In the genomic region with DNA sequence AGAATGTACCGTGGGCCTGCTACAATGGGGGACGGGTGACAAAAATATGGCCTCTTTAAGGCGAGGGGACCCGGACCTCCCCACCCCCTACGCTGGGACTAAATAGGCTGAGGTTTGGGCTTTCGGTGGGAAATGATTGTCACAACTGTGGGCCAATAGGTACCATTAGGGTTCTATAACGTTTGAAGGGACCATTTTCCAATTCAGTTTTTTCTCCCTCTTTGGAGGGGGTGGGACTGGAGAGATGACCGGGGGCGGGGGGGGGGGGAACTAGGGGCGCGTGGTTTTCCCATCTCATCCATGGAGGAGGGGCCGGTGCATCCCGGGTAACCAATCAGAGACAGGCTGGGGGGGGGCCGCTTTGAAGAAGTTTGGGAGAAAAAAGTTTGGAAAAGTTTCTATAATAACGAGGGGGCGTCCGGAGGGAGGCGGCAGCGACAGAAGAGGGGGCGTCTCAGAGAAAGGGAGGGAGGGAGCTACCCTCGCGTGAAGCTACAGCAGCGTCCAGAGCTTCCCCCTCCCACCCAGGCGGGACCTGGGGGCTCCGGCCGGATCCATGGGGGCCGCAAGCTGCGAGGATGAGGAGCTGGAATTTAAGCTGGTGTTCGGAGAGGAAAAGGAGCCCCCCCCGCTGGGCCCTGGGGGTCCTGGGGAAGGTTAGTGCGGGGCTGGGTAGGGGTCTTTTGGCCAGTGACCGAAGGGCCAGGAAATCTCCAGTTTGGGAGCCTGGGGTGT, we compare ENCODE assay signal across 9 mouse cellular contexts. TPM values are rescaled to one million over a fixed set of nuclear protein-coding genes. Genes with fewer than 3 reads are reported as not detected.
DNase-seq lines count a peak whose midpoint lies in the region; ATAC-seq and TF ChIP-seq lines count a peak whose summit lies in the region.
"Had no signal": no experiment of that assay in that cellular context is flagged by ENCODE, and none has a peak within 500 bp of the region (broad histone marks: within the 10 kb centered on the region; RNA-seq: fewer than 3 reads in every experiment).

No protein-coding gene starts in this region.

- TF ChIP-seq CTCF in thymus, adult 2 months (IDR thresholded peaks at IDR 0.05; ENCODE audit: borderline replicate concordance, control insufficient read depth, extremely low read depth, insufficient read depth, low read length, poor library complexity) = no peak

- H3K4me3 ChIP-seq in forebrain, embryonic 15.5 days = peak overlapping the region; percentile 59
- H3K4me3 ChIP-seq in hindbrain, embryonic 12.5 days = peak overlapping the region; percentile 62
- H3K4me3 ChIP-seq in liver, embryonic 13.5 days (replicated peaks) = peak overlapping the region; percentile 61
- H3K4me3 ChIP-seq in neural tube, embryonic 14.5 days (ENCODE audit: low read depth, low read length) = peak overlapping the region; percentile 50
- no peak overlapping the region for H3K4me3 ChIP-seq in thymus, adult 2 months (ENCODE audit: control insufficient read depth, insufficient read depth, low read length)

- under 1% methylated on average over 30 of the region's 32 CpGs for WGBS in forebrain, embryonic 15.5 days
- WGBS in hindbrain, embryonic 12.5 days = 1% methylated on average over 30 of the region's 32 CpGs
- WGBS in liver, embryonic 13.5 days (ENCODE audit: insufficient replicate concordance) = 5% methylated on average over 30 of the region's 32 CpGs
- WGBS in neural tube, embryonic 14.5 days = 2% methylated on average over 32 of the region's 32 CpGs
- 17% methylated on average over 32 of the region's 32 CpGs for WGBS in thymus, adult 2 months

- TF ChIP-seq POLR2A in thymus, adult 2 months (IDR thresholded peaks at IDR 0.05; ENCODE audit: control insufficient read depth, extremely low read depth, insufficient read depth, low read length, poor library complexity) = no peak

- H3K36me3 ChIP-seq in forebrain, embryonic 15.5 days = no peaks in the 10 kb centered on the region
- no peaks in the 10 kb centered on the region for H3K36me3 ChIP-seq in hindbrain, embryonic 12.5 days
- no peaks in the 10 kb centered on the region for H3K36me3 ChIP-seq in liver, embryonic 13.5 days
- no peaks in the 10 kb centered on the region for H3K36me3 ChIP-seq in neural tube, embryonic 14.5 days (ENCODE audit: control insufficient read depth, insufficient read depth, low read length)
- H3K36me3 ChIP-seq in thymus, adult 2 months (ENCODE audit: control insufficient read depth, insufficient read depth, low read length) = no peaks in the 10 kb centered on the region

- H3K4me1 ChIP-seq in forebrain, embryonic 15.5 days = peaks cover 45% of the 10 kb centered on the region
- H3K4me1 ChIP-seq in hindbrain, embryonic 12.5 days = peaks cover 50% of the 10 kb centered on the region
- peaks cover 41% of the 10 kb centered on the region for H3K4me1 ChIP-seq in liver, embryonic 13.5 days (replicated peaks)
- H3K4me1 ChIP-seq in neural tube, embryonic 14.5 days (ENCODE audit: control insufficient read depth, insufficient read depth, low read length) = peaks cover 11% of the 10 kb centered on the region
- H3K4me1 ChIP-seq in thymus, adult 2 months (replicated peaks; ENCODE audit: control insufficient read depth, insufficient read depth, low read length) = no peaks in the 10 kb centered on the region

- H3K9ac ChIP-seq in forebrain, embryonic 15.5 days (replicated peaks) = peak overlapping the region; percentile 51
- H3K9ac ChIP-seq in hindbrain, embryonic 12.5 days = peak overlapping the region; percentile 76
- H3K9ac ChIP-seq in liver, embryonic 13.5 days = no peak overlapping the region
- H3K9ac ChIP-seq in neural tube, embryonic 14.5 days (replicated peaks; ENCODE audit: low read depth, low read length) = peak overlapping the region; percentile 61

- H3K27me3 ChIP-seq in forebrain, embryonic 15.5 days = peaks cover 4% of the 10 kb centered on the region; the same call in 1 of the 2 replicates
- H3K27me3 ChIP-seq in hindbrain, embryonic 12.5 days = peaks cover 18% of the 10 kb centered on the region
- H3K27me3 ChIP-seq in liver, embryonic 13.5 days = peaks cover 77% of the 10 kb centered on the region
- no peaks in the 10 kb centered on the region for H3K27me3 ChIP-seq in neural tube, embryonic 14.5 days (ENCODE audit: control insufficient read depth, insufficient read depth, low read length)
- peaks cover 27% of the 10 kb centered on the region for H3K27me3 ChIP-seq in thymus, adult 2 months (ENCODE audit: control insufficient read depth, insufficient read depth, low read length)

- H3K9me3 ChIP-seq in forebrain, embryonic 15.5 days = no peaks in the 10 kb centered on the region
- no peaks in the 10 kb centered on the region for H3K9me3 ChIP-seq in hindbrain, embryonic 12.5 days (replicated peaks)
- no peaks in the 10 kb centered on the region for H3K9me3 ChIP-seq in liver, embryonic 13.5 days (replicated peaks)
- H3K9me3 ChIP-seq in neural tube, embryonic 14.5 days (ENCODE audit: control insufficient read depth, low read length) = no peaks in the 10 kb centered on the region

- no peak for ATAC-seq in forebrain, embryonic 15.5 days (replicated peaks)
- peak; percentile 15; the same call in 1 of the 2 replicates for ATAC-seq in hindbrain, embryonic 12.5 days (ENCODE audit: low FRiP score)
- ATAC-seq in liver, embryonic 13.5 days (ENCODE audit: low read depth) = no peak
- no peak for ATAC-seq in neural tube, embryonic 14.5 days (ENCODE audit: low read depth)
- no peak for ATAC-seq in activated CD4-positive, CD25-positive, alpha-beta regulatory T cell, adult 4 months

- peak; percentile 29 for DNase-seq in urinary bladder, adult 2 months (ENCODE audit: low spot score)
- no peak for DNase-seq in urinary bladder, postnatal 10 days (ENCODE audit: low spot score)
- DNase-seq in liver, embryonic 13.5 days = no peak
- no peak for DNase-seq in thymus, adult 2 months

- peak overlapping the region; percentile 87 for H3K27ac ChIP-seq in forebrain, embryonic 15.5 days (replicated peaks)
- peak overlapping the region; percentile 92 for H3K27ac ChIP-seq in hindbrain, embryonic 12.5 days
- H3K27ac ChIP-seq in liver, embryonic 13.5 days = peak overlapping the region; percentile 34; the same call in 1 of the 2 replicates
- peak overlapping the region; percentile 57 for H3K27ac ChIP-seq in neural tube, embryonic 14.5 days (ENCODE audit: low read depth, low read length)
- H3K27ac ChIP-seq in thymus, adult 2 months (ENCODE audit: control insufficient read depth, insufficient read depth, low read length) = no peak overlapping the region
- H3K27ac ChIP-seq: macrophage had no signal

- H3K4me2 ChIP-seq in forebrain, embryonic 15.5 days (replicated peaks) = peak overlapping the region; percentile 92
- peak overlapping the region; percentile 91 for H3K4me2 ChIP-seq in hindbrain, embryonic 12.5 days (replicated peaks)
- H3K4me2 ChIP-seq in liver, embryonic 13.5 days = peak overlapping the region; percentile 79
- H3K4me2 ChIP-seq in neural tube, embryonic 14.5 days (ENCODE audit: low read depth, low read length) = peak overlapping the region; percentile 87

RNA-seq across cellular contexts. Expression of gene Nfatc4, which starts 1.7 kb away (rescaled TPM):
- 37.9 and 44.3 TPM in 2 replicates for polyA plus RNA-seq in urinary bladder, adult 2 months (2012; rRNA removed)
- polyA plus RNA-seq in forebrain, embryonic 15.5 days (2015; fragmentation: Nextera tagmentation; extraction: Ambion mirVana) = 10.9 and 13.6 TPM in 2 replicates
- 42.4 and 45.2 TPM in 2 replicates for polyA plus RNA-seq in hindbrain, embryonic 12.5 days (2016; fragmentation: Nextera tagmentation; extraction: Ambion mirVana)
- polyA plus RNA-seq in liver, embryonic 13.5 days (2015; fragmentation: Nextera tagmentation; extraction: Ambion mirVana) = 1.5 and 1.8 TPM in 2 replicates
- 5.5 and 10.4 TPM in 2 replicates for polyA plus RNA-seq in neural tube, embryonic 14.5 days (2014; fragmentation: Nextera tagmentation; extraction: Ambion mirVana)
- 2.3 and 2.7 TPM in 2 replicates for polyA plus RNA-seq in thymus, adult 2 months (2012; rRNA removed)
- polyA plus RNA-seq in activated CD4-positive, CD25-positive, alpha-beta regulatory T cell, adult 4 months (2017; shearing (Covaris generic)) = not detected
- polyA plus RNA-seq: macrophage had no signal

RNA-seq across cellular contexts. Expression of gene Nynrin, which starts 29.2 kb away (rescaled TPM):
- polyA plus RNA-seq in urinary bladder, adult 2 months (2012; rRNA removed) = 6.2 and 11.2 TPM in 2 replicates
- polyA plus RNA-seq in forebrain, embryonic 15.5 days (2015; fragmentation: Nextera tagmentation; extraction: Ambion mirVana) = 10.5 and 10.7 TPM in 2 replicates
- 30.4 and 35.8 TPM in 2 replicates for polyA plus RNA-seq in hindbrain, embryonic 12.5 days (2016; fragmentation: Nextera tagmentation; extraction: Ambion mirVana)
- 2.2 and 3.1 TPM in 2 replicates for polyA plus RNA-seq in liver, embryonic 13.5 days (2015; fragmentation: Nextera tagmentation; extraction: Ambion mirVana)
- polyA plus RNA-seq in neural tube, embryonic 14.5 days (2014; fragmentation: Nextera tagmentation; extraction: Ambion mirVana) = 5.8 and 10.2 TPM in 2 replicates
- 2.0 and 2.1 TPM in 2 replicates for polyA plus RNA-seq in thymus, adult 2 months (2012; rRNA removed)
- under 1 TPM in 1 of 2 experiments, not detected in 1; 0.08 TPM for polyA plus RNA-seq in activated CD4-positive, CD25-positive, alpha-beta regulatory T cell, adult 4 months (2017; shearing (Covaris generic))

RNA-seq across cellular contexts. Expression of gene Ripk3, which starts 36.0 kb away (rescaled TPM):
- 7.0 and 8.9 TPM in 2 replicates for polyA plus RNA-seq in urinary bladder, adult 2 months (2012; rRNA removed)
- polyA plus RNA-seq in forebrain, embryonic 15.5 days (2015; fragmentation: Nextera tagmentation; extraction: Ambion mirVana) = 1.1 and 2.3 TPM in 2 replicates
- 10.8 and 13.5 TPM in 2 replicates for polyA plus RNA-seq in hindbrain, embryonic 12.5 days (2016; fragmentation: Nextera tagmentation; extraction: Ambion mirVana)
- 20.4 and 22.1 TPM in 2 replicates for polyA plus RNA-seq in liver, embryonic 13.5 days (2015; fragmentation: Nextera tagmentation; extraction: Ambion mirVana)
- polyA plus RNA-seq in neural tube, embryonic 14.5 days (2014; fragmentation: Nextera tagmentation; extraction: Ambion mirVana) = 1.9 and 2.2 TPM in 2 replicates
- polyA plus RNA-seq in thymus, adult 2 months (2012; rRNA removed) = 66.8 and 84.4 TPM in 2 replicates
- 10 to 100 TPM; 94.3 to 99.3 TPM for polyA plus RNA-seq in activated CD4-positive, CD25-positive, alpha-beta regulatory T cell, adult 4 months (2017; shearing (Covaris generic))

RNA-seq across cellular contexts. Expression of gene Adcy4, which starts 40.8 kb away (rescaled TPM):
- 7.2 and 9.4 TPM in 2 replicates for polyA plus RNA-seq in urinary bladder, adult 2 months (2012; rRNA removed)
- polyA plus RNA-seq in forebrain, embryonic 15.5 days (2015; fragmentation: Nextera tagmentation; extraction: Ambion mirVana) = 2.9 and 4.0 TPM in 2 replicates
- polyA plus RNA-seq in hindbrain, embryonic 12.5 days (2016; fragmentation: Nextera tagmentation; extraction: Ambion mirVana) = 15.7 and 19.5 TPM in 2 replicates
- 1.8 and 2.2 TPM in 2 replicates for polyA plus RNA-seq in liver, embryonic 13.5 days (2015; fragmentation: Nextera tagmentation; extraction: Ambion mirVana)
- polyA plus RNA-seq in neural tube, embryonic 14.5 days (2014; fragmentation: Nextera tagmentation; extraction: Ambion mirVana) = 1.9 and 3.9 TPM in 2 replicates
- 7.4 and 11.2 TPM in 2 replicates for polyA plus RNA-seq in thymus, adult 2 months (2012; rRNA removed)
- under 1 TPM in 1 of 2 experiments, not detected in 1; 0.08 TPM for polyA plus RNA-seq in activated CD4-positive, CD25-positive, alpha-beta regulatory T cell, adult 4 months (2017; shearing (Covaris generic))

RNA-seq across cellular contexts. Expression of gene Ltb4r1, which starts 58.9 kb away (rescaled TPM):
- polyA plus RNA-seq in urinary bladder, adult 2 months (2012; rRNA removed) = 1.6 and 1.7 TPM in 2 replicates
- polyA plus RNA-seq in forebrain, embryonic 15.5 days (2015; fragmentation: Nextera tagmentation; extraction: Ambion mirVana) = 0.26 TPM in 1 of 2 replicates, not detected in the other
- polyA plus RNA-seq in hindbrain, embryonic 12.5 days (2016; fragmentation: Nextera tagmentation; extraction: Ambion mirVana) = 0.72 TPM in 1 of 2 replicates, not detected in the other
- polyA plus RNA-seq in liver, embryonic 13.5 days (2015; fragmentation: Nextera tagmentation; extraction: Ambion mirVana) = 4.4 and 4.6 TPM in 2 replicates
- polyA plus RNA-seq in neural tube, embryonic 14.5 days (2014; fragmentation: Nextera tagmentation; extraction: Ambion mirVana) = 0.19 and 0.24 TPM in 2 replicates
- polyA plus RNA-seq in thymus, adult 2 months (2012; rRNA removed) = 2.6 and 2.8 TPM in 2 replicates
- polyA plus RNA-seq in activated CD4-positive, CD25-positive, alpha-beta regulatory T cell, adult 4 months (2017; shearing (Covaris generic)) = 1 to 10 TPM; 2.5 to 5.6 TPM
